Mouse (Mus musculus): ENCODE data around the gene Fcer1g.

Gene Fcer1g

GRCm38 (mm10) chr1:171187851-171188700 is 46.1 kb downstream of the Fcer1g start:
- DNase-seq (ENCODE audit: low spot score in 2 of 2), result no peak

DNA sequence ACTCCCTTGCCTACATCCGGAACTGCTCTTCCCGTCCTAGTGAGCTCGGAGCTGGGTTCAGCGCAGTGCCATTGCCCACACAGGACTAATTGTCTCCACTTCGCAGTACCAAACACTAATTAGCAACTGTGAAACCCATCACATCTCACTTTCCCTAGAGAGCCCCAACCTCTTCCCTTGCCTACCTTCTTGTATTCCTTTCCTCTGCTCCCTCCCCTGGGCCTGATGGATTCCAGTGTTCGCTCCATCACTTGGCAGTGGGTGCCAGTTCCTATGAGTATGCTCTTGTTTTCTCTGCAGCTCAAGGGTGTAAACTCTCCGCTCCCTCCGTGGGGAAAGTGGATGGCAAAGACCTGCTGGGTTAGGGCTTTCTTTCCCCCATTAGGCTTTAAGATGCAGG is 48.5 kb downstream of the Fcer1g start:
- DNase-seq (ENCODE audit: low spot score in 2 of 2), result no peak

- DNase-seq (ENCODE audit: low spot score in 2 of 2), result peak; percentile 41 to 57
Observed at GRCm38 (mm10) chr1:171184314-171184713, 49.9 kb downstream of the Fcer1g start.

GRCm38 (mm10) chr1:171183620-171184019 is 50.5 kb downstream of the Fcer1g start:
- DNase-seq (ENCODE audit: low spot score in 2 of 2), result no peak

DNA sequence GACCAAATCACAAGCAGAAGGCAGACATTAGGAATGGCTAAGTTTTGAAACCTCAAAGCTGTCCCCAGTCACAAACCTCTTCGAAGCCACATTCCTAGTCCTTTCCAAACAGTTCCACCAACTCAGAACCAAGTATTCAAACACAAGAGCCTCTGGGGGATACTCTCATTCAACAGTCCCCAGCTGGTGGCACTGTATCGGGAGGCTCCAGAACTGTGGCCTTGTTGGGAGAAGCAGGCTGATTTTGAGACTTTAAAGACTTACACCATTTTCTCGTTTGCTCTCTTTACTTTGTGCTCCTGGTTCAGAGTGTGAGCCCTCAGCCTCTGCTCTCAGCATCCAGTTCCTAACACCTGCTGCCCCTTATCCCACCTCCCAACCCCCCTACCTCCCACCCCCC is 51.1 kb downstream of the Fcer1g start:
- DNase-seq (ENCODE audit: low spot score in 2 of 2), result no peak
